Mouse (Mus musculus): ENCODE results near the gene Ctnnd2. TPM values are rescaled to one million over a fixed set of nuclear protein-coding genes. Genes with fewer than 3 reads are reported as not detected.
A peak's percentile ranks its signal among the peaks of the same experiment; 100 is the strongest.

Gene Ctnnd2
- polyA plus RNA-seq, 1 experiment from 2014 or later: 81.5 TPM

GRCm38 (mm10) chr15:30945863-30946262 lies 773.5 kb downstream of the Ctnnd2 start:
- Histone ChIP-seq H3K36me3 (ENCODE audit: control insufficient read depth, insufficient read depth, low read length) (no peaks in the 10 kb centered on the region), H3K4me1 (ENCODE audit: control insufficient read depth, insufficient read depth, low read length) (no peaks in the 10 kb centered on the region), H3K9ac (replicated peaks; ENCODE audit: low read depth, low read length) (no peak overlapping the region), H3K27me3 (ENCODE audit: control insufficient read depth, insufficient read depth, low read length) (no peaks in the 10 kb centered on the region), H3K9me3 (ENCODE audit: control insufficient read depth, low read length) (no peaks in the 10 kb centered on the region), H3K4me3 (ENCODE audit: low read depth, low read length) (no peak overlapping the region), H3K27ac (ENCODE audit: low read depth, low read length) (no peak overlapping the region), H3K4me2 (ENCODE audit: low read depth, low read length) (no peak overlapping the region)
- 85% methylated on average over 1 of the region's 1 CpGs for WGBS
- no peak for ATAC-seq (ENCODE audit: low read depth)

- no peak overlapping the region for H3K9ac ChIP-seq (replicated peaks; ENCODE audit: low read depth, low read length)
- no peak overlapping the region for H3K4me2 ChIP-seq (ENCODE audit: low read depth, low read length)
- no peak overlapping the region for H3K27ac ChIP-seq (ENCODE audit: low read depth, low read length)
- H3K36me3 ChIP-seq (ENCODE audit: control insufficient read depth, insufficient read depth, low read length): no peaks in the 10 kb centered on the region
- H3K9me3 ChIP-seq (ENCODE audit: control insufficient read depth, low read length): no peaks in the 10 kb centered on the region
- 77% methylated on average over 4 of the region's 4 CpGs for WGBS
- peak; percentile 19; the same call in 1 of the 2 replicates for ATAC-seq (ENCODE audit: low read depth)
- no peaks in the 10 kb centered on the region for H3K27me3 ChIP-seq (ENCODE audit: control insufficient read depth, insufficient read depth, low read length)
- no peak overlapping the region for H3K4me3 ChIP-seq (ENCODE audit: low read depth, low read length)
- no peaks in the 10 kb centered on the region for H3K4me1 ChIP-seq (ENCODE audit: control insufficient read depth, insufficient read depth, low read length)
These were observed 786.1 kb downstream of the Ctnnd2 start for GRCm38 (mm10) chr15:30958513-30958912.

DNA sequence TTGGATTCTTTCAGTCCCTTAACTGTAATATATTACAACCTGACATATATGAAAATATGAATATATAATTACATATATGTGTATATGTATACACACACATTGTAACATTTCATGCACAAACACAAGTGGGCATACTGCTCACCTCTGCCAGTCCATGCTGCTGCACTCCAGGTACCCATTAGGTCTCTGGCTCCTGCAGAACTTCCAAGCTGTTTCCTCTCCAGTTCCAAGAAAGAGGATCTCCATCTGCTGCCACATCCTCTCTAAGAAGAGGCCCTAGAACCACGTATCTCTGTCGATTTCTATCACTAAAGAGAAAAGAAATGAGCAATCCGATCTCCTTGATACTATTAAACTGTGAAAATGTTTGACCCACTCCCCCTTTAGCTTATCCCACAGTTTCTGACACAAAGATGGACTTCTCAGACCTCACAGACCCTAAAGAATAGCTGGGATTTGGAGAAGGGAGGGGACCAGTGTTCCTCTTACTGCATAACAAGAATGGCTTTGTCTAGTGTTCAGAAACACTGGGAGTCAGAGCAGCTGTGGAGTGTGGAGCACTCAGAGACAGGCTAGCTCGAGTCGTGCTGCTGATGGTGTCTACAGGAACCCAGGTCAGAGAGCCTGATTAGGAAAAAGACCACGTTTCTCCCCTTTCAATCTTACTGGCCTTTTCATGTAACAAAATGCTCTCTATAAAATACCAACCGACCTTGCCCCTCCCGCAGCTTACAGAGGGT lies 790.2 kb downstream of the Ctnnd2 start:
- 73% methylated on average over 8 of the region's 8 CpGs for WGBS
- no peak for ATAC-seq (ENCODE audit: low read depth)

GRCm38 (mm10) chr15:30964046-30964445 lies 791.7 kb downstream of the Ctnnd2 start:
- ATAC-seq (ENCODE audit: low read depth): no peak
- no peak overlapping the region for H3K4me2 ChIP-seq (ENCODE audit: low read depth, low read length)
- H3K27me3 ChIP-seq (ENCODE audit: control insufficient read depth, insufficient read depth, low read length): no peaks in the 10 kb centered on the region
- H3K9ac ChIP-seq (replicated peaks; ENCODE audit: low read depth, low read length): no peak overlapping the region
- H3K4me1 ChIP-seq (ENCODE audit: control insufficient read depth, insufficient read depth, low read length): no peaks in the 10 kb centered on the region
- no peak overlapping the region for H3K27ac ChIP-seq (ENCODE audit: low read depth, low read length)
- no peaks in the 10 kb centered on the region for H3K9me3 ChIP-seq (ENCODE audit: control insufficient read depth, low read length)
- WGBS: 72% methylated on average over 7 of the region's 7 CpGs
- H3K36me3 ChIP-seq (ENCODE audit: control insufficient read depth, insufficient read depth, low read length): no peaks in the 10 kb centered on the region
- no peak overlapping the region for H3K4me3 ChIP-seq (ENCODE audit: low read depth, low read length)

More for the DNA sequence above, 790.2 kb downstream of the Ctnnd2 start:
- no peak overlapping the region for H3K27ac ChIP-seq (ENCODE audit: low read depth, low read length)
- H3K36me3 ChIP-seq (ENCODE audit: control insufficient read depth, insufficient read depth, low read length): no peaks in the 10 kb centered on the region
- no peaks in the 10 kb centered on the region for H3K9me3 ChIP-seq (ENCODE audit: control insufficient read depth, low read length)
- H3K27me3 ChIP-seq (ENCODE audit: control insufficient read depth, insufficient read depth, low read length): no peaks in the 10 kb centered on the region
- no peak overlapping the region for H3K4me2 ChIP-seq (ENCODE audit: low read depth, low read length)
- no peaks in the 10 kb centered on the region for H3K4me1 ChIP-seq (ENCODE audit: control insufficient read depth, insufficient read depth, low read length)
- no peak overlapping the region for H3K4me3 ChIP-seq (ENCODE audit: low read depth, low read length)
- no peak overlapping the region for H3K9ac ChIP-seq (replicated peaks; ENCODE audit: low read depth, low read length)

DNA sequence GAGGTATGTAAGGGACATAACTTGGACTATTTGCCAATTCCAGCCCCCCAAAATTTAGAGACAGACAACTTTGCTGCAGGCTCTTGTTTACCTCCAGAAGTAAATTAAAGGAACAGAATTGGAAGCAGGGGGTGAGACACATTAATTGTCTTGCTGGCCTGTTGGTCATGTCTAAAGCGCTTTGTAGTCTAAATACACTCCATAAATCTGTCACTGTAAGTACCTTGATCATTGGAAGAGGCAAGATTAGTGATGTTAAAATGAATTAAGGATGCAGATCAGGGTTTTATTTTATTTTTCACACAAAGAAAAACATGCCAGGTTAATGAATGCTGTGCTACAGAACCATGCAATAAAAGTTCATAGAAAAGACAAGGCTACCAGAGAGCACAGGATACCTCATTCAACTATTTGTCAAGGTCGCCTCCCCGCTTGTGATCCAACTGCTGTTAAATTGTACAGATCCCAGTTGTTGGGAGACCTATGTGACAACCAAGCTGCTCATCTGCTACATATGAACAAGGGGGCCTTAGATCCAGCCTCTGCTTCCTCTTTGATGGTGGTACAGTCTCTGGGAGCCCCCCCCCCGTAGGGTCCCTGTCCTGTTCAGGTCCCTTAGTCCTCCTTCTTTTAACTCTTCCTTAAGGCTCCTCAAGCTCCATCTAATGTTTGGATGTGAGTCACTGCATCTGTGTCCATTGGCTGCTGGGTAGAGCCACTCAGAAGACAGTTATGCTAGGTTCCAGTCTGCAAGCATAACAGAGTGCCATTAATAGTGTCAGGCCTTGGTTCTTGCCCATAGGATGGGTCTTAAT lies 792.7 kb downstream of the Ctnnd2 start:
- ATAC-seq (ENCODE audit: low read depth): no peak
- H3K9me3 ChIP-seq (ENCODE audit: control insufficient read depth, low read length): no peaks in the 10 kb centered on the region
- H3K9ac ChIP-seq (replicated peaks; ENCODE audit: low read depth, low read length): no peak overlapping the region

DNA sequence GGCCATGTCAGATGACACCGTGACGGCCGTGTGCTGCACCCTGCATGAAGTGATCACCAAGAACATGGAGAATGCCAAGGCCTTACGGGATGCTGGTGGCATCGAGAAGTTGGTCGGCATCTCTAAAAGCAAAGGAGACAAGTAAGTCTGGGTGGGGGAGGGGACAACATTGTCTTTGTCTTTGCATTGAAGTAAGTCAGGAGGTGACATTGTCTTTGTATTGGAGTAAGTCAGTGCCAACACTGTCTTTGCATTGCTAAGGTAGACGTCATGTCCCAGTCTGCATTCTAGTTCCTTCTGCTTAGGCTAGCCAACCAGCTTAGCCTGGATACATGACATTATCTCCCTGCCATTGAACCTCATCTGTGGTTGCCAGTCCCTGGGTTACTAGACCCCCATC lies 794.4 kb downstream of the Ctnnd2 start:
- 92% methylated on average over 7 of the region's 7 CpGs for WGBS
- no peak for ATAC-seq (ENCODE audit: low read depth)
- no peak overlapping the region for H3K27ac ChIP-seq (ENCODE audit: low read depth, low read length)

More for the DNA sequence above, 792.7 kb downstream of the Ctnnd2 start:
- H3K36me3 ChIP-seq (ENCODE audit: control insufficient read depth, insufficient read depth, low read length): no peaks in the 10 kb centered on the region
- no peak overlapping the region for H3K27ac ChIP-seq (ENCODE audit: low read depth, low read length)
- H3K4me1 ChIP-seq (ENCODE audit: control insufficient read depth, insufficient read depth, low read length): no peaks in the 10 kb centered on the region
- no peak overlapping the region for H3K4me3 ChIP-seq (ENCODE audit: low read depth, low read length)
- H3K4me2 ChIP-seq (ENCODE audit: low read depth, low read length): no peak overlapping the region
- H3K27me3 ChIP-seq (ENCODE audit: control insufficient read depth, insufficient read depth, low read length): no peaks in the 10 kb centered on the region
- WGBS: 58% methylated on average over 4 of the region's 4 CpGs

GRCm38 (mm10) chr15:30974436-30974835 lies 802.0 kb downstream of the Ctnnd2 start:
- Histone ChIP-seq H3K27ac (ENCODE audit: low read depth, low read length) (no peak overlapping the region), H3K4me2 (ENCODE audit: low read depth, low read length) (no peak overlapping the region), H3K27me3 (ENCODE audit: control insufficient read depth, insufficient read depth, low read length) (no peaks in the 10 kb centered on the region), H3K9ac (replicated peaks; ENCODE audit: low read depth, low read length) (no peak overlapping the region), H3K9me3 (ENCODE audit: control insufficient read depth, low read length) (no peaks in the 10 kb centered on the region), H3K4me1 (ENCODE audit: control insufficient read depth, insufficient read depth, low read length) (0 out of 2 replicates have a peak, but pooled peaks cover 2% of the 10 kb centered on the region), H3K4me3 (ENCODE audit: low read depth, low read length) (no peak overlapping the region), H3K36me3 (ENCODE audit: control insufficient read depth, insufficient read depth, low read length) (no peaks in the 10 kb centered on the region)
- WGBS: 91% methylated on average over 1 of the region's 1 CpGs
- no peak for ATAC-seq (ENCODE audit: low read depth)

More for the DNA sequence above, 794.4 kb downstream of the Ctnnd2 start:
- Histone ChIP-seq H3K36me3 (ENCODE audit: control insufficient read depth, insufficient read depth, low read length) (no peaks in the 10 kb centered on the region), H3K4me2 (ENCODE audit: low read depth, low read length) (no peak overlapping the region), H3K4me3 (ENCODE audit: low read depth, low read length) (no peak overlapping the region), H3K9me3 (ENCODE audit: control insufficient read depth, low read length) (no peaks in the 10 kb centered on the region), H3K4me1 (ENCODE audit: control insufficient read depth, insufficient read depth, low read length) (no peaks in the 10 kb centered on the region), H3K27me3 (ENCODE audit: control insufficient read depth, insufficient read depth, low read length) (no peaks in the 10 kb centered on the region), H3K9ac (replicated peaks; ENCODE audit: low read depth, low read length) (no peak overlapping the region)

DNA sequence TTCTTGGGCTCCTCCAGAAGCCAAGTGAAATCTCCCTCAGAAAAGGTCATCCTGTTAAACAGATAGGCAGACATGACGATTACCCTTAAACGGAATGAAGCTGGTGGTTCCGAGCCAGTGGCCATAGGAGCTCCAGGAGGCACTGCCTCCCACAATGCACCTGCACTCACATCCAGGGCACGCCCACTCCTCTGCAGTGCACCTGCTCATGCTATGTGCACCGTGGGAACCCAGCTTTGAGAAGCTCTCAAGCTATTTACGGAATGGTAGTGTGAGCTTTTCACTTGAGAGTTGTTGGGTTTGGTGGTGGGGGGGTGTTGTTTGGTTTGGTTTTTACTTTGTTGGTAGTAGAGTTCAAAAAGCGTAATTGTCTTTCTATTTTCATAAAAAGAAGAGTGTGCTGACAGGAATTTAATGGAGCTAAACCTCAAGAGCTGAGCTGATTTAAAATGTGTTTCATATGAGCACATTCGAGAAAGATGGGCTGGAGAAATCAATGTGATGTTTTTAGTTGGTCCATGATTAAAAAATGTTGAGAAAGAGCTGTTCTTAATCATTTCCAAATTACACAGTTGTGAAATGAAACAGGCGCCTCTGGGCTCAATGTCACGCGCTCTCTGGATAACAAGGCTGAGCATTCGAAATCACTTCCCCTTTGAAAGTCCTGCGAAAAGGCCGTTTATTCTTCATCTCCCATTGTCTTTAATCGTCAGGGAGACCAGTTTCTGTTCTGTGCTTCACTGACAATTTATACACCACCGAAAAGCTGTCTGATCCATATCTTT lies 802.8 kb downstream of the Ctnnd2 start:
- 78% methylated on average over 16 of the region's 16 CpGs for WGBS
- no peak overlapping the region for H3K4me3 ChIP-seq (ENCODE audit: low read depth, low read length)
- H3K36me3 ChIP-seq (ENCODE audit: control insufficient read depth, insufficient read depth, low read length): no peaks in the 10 kb centered on the region
- H3K9me3 ChIP-seq (ENCODE audit: control insufficient read depth, low read length): no peaks in the 10 kb centered on the region
- no peak overlapping the region for H3K4me2 ChIP-seq (ENCODE audit: low read depth, low read length)
- ATAC-seq (ENCODE audit: low read depth): no peak
- no peaks in the 10 kb centered on the region for H3K27me3 ChIP-seq (ENCODE audit: control insufficient read depth, insufficient read depth, low read length)
- no peak overlapping the region for H3K9ac ChIP-seq (replicated peaks; ENCODE audit: low read depth, low read length)
- 0 out of 2 replicates have a peak, but pooled peaks cover 2% of the 10 kb centered on the region for H3K4me1 ChIP-seq (ENCODE audit: control insufficient read depth, insufficient read depth, low read length)
- H3K27ac ChIP-seq (ENCODE audit: low read depth, low read length): no peak overlapping the region
